ENCODE assay signal across 27 mouse cellular contexts in genomic region chr9:118287606-118288005, GRCm38 (mm10).
"Had no signal": no experiment of that assay in that cellular context is flagged by ENCODE, and none has a peak within 500 bp of the region (broad histone marks: within the 10 kb centered on the region; RNA-seq: fewer than 3 reads in every experiment).

No protein-coding gene starts in this region.

- H3K4me3 ChIP-seq: limb, embryonic 10.5 days; limb, embryonic 12.5 days; limb, embryonic 13.5 days; limb, embryonic 15.5 days; liver, embryonic 12.5 days; liver, embryonic 13.5 days; liver, embryonic 15.5 days; lung, embryonic 15.5 days; megakaryocyte, embryonic 14.5 days; midbrain, embryonic 10.5 days; midbrain, embryonic 12.5 days; midbrain, embryonic 13.5 days; midbrain, embryonic 15.5 days; myocyte; neural tube, embryonic 12.5 days had no signal

- DNase-seq: left cerebral cortex, postnatal 4 days; liver; liver, embryonic 13.5 days; liver, postnatal 0 days; lung, adult 18-20 months; lung, adult 2 months; lung, embryonic 14.5 days; lung, postnatal 10 days; lung, postnatal 14 days; lung, postnatal 36 days; lung, postnatal 4 days had no signal

- H3K27me3 ChIP-seq: limb, embryonic 12.5 days; limb, embryonic 13.5 days; limb, embryonic 15.5 days; liver, embryonic 12.5 days; liver, embryonic 13.5 days; liver, embryonic 15.5 days; lung, embryonic 15.5 days; midbrain, embryonic 12.5 days; midbrain, embryonic 15.5 days; neural tube, embryonic 12.5 days had no signal

- H3K9ac ChIP-seq: limb, embryonic 12.5 days; limb, embryonic 13.5 days; limb, embryonic 15.5 days; liver, embryonic 12.5 days; liver, embryonic 13.5 days; liver, embryonic 14.5 days; liver, embryonic 15.5 days; liver, postnatal 0 days; lung, embryonic 14.5 days; lung, embryonic 15.5 days; midbrain, embryonic 12.5 days; midbrain, embryonic 13.5 days; midbrain, embryonic 15.5 days; neural tube, embryonic 12.5 days had no signal

- H3K4me1 ChIP-seq: limb, embryonic 10.5 days; limb, embryonic 12.5 days; limb, embryonic 13.5 days; limb, embryonic 15.5 days; liver, embryonic 12.5 days; liver, embryonic 13.5 days; liver, embryonic 15.5 days; lung, embryonic 15.5 days; megakaryocyte, embryonic 14.5 days; midbrain, embryonic 12.5 days; midbrain, embryonic 13.5 days; midbrain, embryonic 15.5 days; neural tube, embryonic 12.5 days had no signal

- H3K36me3 ChIP-seq: limb, embryonic 10.5 days; limb, embryonic 12.5 days; limb, embryonic 13.5 days; limb, embryonic 15.5 days; liver, embryonic 12.5 days; liver, embryonic 13.5 days; liver, embryonic 15.5 days; lung, embryonic 15.5 days; midbrain, embryonic 10.5 days; midbrain, embryonic 12.5 days; midbrain, embryonic 13.5 days; midbrain, embryonic 15.5 days; neural tube, embryonic 12.5 days had no signal

- H3K27ac ChIP-seq: limb, embryonic 10.5 days; limb, embryonic 12.5 days; limb, embryonic 13.5 days; limb, embryonic 15.5 days; liver, embryonic 12.5 days; liver, embryonic 13.5 days; liver, embryonic 14.5 days; liver, embryonic 15.5 days; lung, embryonic 15.5 days; macrophage; midbrain, embryonic 10.5 days; midbrain, embryonic 12.5 days; midbrain, embryonic 13.5 days; midbrain, embryonic 15.5 days; neural tube, embryonic 12.5 days had no signal
